Mouse (Mus musculus) spleen, embryonic (tissue): Measurements from ENCODE around the gene Vmn1r217.
"Not testable (repeated sequence)": the region's sequence is repeated elsewhere in the genome, so short reads cannot be mapped to it uniquely, and the experiment has no call there.

Source experiments
- CTCF ChIA-PET: fragments of 350-600 bp; sonication (Branson Sonifier 250); formaldehyde crosslinking; loops from one replicate; lab custom pipeline; 2022; lab: Charles Lee

The Vmn1r217 gene

DNA sequence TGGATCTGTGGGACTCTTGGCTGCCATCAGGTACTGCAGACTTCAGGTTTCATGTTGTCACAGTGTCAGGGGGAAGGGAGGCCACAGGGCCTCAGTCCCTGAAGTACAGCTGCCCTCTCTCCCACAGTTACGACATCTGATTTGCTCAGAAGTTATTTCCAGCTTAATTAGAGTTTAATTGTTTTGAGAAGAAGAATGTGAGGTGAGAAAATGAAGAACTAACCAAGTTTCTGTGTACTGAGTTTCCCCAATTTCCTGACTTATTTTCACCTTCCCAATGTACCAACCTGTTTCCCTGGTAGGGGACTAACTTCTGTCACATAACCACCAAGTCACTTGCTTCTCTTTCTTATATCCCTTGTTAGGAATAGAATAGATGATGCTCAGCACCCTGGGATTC is at the start of gene Vmn1r217:
Vmn1r217 (minus strand) TSS at position 101 of the 400 bp plus-strand sequence.
- CTCF ChIA-PET: not testable (repeated sequence)

DNA sequence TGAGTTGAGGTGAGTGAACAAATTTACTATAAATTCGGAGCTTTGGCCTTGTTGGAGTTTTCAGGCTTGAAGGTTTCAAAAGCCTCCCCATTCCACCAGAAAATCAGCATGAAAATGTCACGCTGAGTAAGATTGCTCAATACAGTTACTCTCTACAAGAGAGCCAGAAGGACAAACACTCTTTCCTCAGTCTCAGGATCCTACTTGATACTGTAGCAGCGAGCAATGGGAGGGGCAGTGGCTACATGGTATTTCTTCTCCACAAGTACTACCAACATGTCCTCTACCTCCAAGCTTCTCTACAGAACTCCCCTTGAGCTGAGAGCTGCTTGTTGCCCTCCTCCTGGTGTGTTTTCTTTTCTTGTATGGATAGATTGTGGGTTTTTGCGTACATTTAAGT is 48.4 kb upstream of the Vmn1r217 start:
- CTCF ChIA-PET: not testable (repeated sequence)

- CTCF ChIA-PET: no interaction called here
Observed at GRCm38 (mm10) chr13:23159012-23159411, 41.0 kb upstream of the Vmn1r217 start, which contains the start of gene Vmn1r219. Vmn1r219 (plus strand) TSS chr13:23159312.

GRCm38 (mm10) chr13:23157848-23158247 is 39.8 kb upstream of the Vmn1r217 start:
- CTCF ChIA-PET: no interaction called here

DNA sequence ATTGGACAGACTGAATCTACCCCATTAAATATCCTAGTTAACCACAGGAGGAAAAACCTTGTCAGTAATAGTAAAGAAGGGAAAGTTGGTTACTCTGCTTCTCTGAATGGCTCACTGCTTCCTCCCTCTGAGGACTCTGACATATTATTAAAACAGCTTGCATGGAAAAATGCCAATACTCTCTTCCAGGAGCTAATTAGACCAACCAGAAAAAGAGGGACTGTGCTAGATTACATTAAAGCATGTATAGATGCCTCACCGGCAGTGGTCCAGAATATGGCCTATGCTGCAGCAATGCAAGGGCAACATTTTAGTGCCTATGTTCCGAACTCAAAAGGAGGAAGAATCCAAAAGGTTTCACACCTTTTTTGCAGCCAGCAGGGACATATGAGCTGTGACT is 20.9 kb upstream of the Vmn1r217 start:
- CTCF ChIA-PET: no interaction called here

GRCm38 (mm10) chr13:23133501-23133900 is 15.5 kb upstream of the Vmn1r217 start:
- CTCF ChIA-PET: no interaction called here

DNA sequence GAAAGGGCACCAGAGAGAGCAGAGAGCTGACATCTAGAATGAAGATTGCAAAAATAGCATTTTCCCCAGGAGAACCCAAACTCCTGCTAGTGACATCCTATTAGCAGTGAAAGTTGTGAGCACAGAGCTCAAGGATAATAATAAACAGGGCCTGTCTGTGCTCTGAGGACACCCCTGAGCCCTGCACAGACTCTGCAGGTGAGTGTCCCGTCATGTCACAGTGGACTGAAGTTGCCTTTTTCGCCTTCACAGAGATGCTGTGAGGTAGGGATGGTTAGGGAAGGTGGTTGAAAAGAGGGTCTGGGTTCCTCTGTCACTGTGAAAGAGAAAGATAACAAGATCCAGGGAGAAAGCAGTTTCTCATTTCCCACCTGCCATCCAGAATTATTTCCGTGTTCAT is 15.1 kb upstream of the Vmn1r217 start, which contains the start of gene Vmn1r218:
Vmn1r218 (plus strand) TSS at position 57 of the 400 bp plus-strand sequence.
- CTCF ChIA-PET: no interaction called here

- CTCF ChIA-PET: no interaction called here
Observed at GRCm38 (mm10) chr13:23120611-23121010, 2.6 kb upstream of the Vmn1r217 start.

GRCm38 (mm10) chr13:23094386-23094785 is 23.6 kb downstream of the Vmn1r217 start:
- CTCF ChIA-PET: no interaction called here

GRCm38 (mm10) chr13:23069312-23069711 is 48.7 kb downstream of the Vmn1r217 start:
- CTCF ChIA-PET: no interaction called here

GRCm38 (mm10) chr13:23067725-23068124 is 50.3 kb downstream of the Vmn1r217 start, which contains the start of gene Vmn1r215:
Vmn1r215 (plus strand) TSS chr13:23068025.
- CTCF ChIA-PET: no interaction called here

DNA sequence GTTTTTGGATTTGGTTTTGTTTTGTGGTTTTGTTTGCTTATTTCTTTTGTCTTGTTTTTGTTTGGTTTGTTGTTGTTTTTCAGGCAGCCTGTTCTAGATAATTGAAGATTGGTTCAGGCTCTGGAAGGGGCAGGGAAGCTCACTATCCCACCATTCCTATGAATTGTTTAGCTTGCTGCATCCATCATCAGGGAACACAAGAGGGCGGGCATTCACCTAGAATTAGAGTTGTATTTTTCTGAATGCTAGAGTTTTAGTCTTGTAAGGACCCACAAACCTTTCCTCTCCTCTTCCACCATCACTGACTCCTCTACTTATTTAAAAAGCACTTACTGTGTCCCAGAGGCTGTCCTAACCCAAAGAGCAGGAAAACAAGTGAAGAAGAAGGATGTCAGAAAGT is 60.2 kb downstream of the Vmn1r217 start:
- CTCF ChIA-PET: no interaction called here
